In the genomic region with DNA sequence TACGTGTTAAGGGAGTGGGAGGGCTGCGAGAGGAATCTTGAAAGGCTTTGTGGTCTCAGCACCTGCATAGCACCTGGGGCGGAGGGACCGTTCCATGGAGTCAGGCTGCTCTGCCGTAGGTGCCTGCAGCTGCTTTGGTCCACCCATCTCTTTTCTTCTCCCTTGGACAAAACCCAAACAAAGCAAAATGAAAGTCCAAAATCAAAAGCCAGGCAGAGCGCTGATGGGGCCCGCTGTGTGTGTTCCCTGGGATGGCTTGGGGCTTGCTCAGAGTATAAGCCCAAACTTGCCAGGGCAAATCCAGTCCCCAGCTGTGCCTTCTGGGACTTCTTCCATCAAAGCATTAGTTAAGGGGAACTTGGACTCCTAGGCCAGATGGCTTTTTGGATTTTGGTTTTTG, we compare ENCODE assay signal across 29 mouse cellular contexts.
DNase-seq lines count a peak whose midpoint lies in the region; ATAC-seq lines count a peak whose summit lies in the region.
"Had no signal": no experiment of that assay in that cellular context is flagged by ENCODE, and none has a peak within 500 bp of the region (broad histone marks: within the 10 kb centered on the region; RNA-seq: fewer than 3 reads in every experiment).

No protein-coding gene starts in this region.

- ATAC-seq in limb, embryonic 15.5 days (ENCODE audit: insufficient number of reproducible peaks, low FRiP score, low TSS enrichment, low read depth) = no peak
- ATAC-seq in embryonic facial prominence, embryonic 13.5 days (ENCODE audit: insufficient number of reproducible peaks, insufficient read depth, low FRiP score, low TSS enrichment, low read depth) = 0 out of 2 replicates have a peak, but pooled peaks have one; percentile 35
- ATAC-seq: forebrain, embryonic 14.5 days; inflammation-experienced regulatory T-cells, adult 6 months; liver, embryonic 12.5 days; liver, postnatal 0 days had no signal

- no peaks in the 10 kb centered on the region for H3K27me3 ChIP-seq in limb, embryonic 15.5 days
- no peaks in the 10 kb centered on the region for H3K27me3 ChIP-seq in limb, embryonic 10.5 days (ENCODE audit: low read depth, poor library complexity, severe bottlenecking)
- no peaks in the 10 kb centered on the region for H3K27me3 ChIP-seq in embryonic facial prominence, embryonic 13.5 days
- H3K27me3 ChIP-seq: embryonic facial prominence, embryonic 15.5 days; heart, embryonic 12.5 days; hindbrain, embryonic 15.5 days; liver, embryonic 12.5 days; megakaryocyte, embryonic 14.5 days; midbrain, embryonic 12.5 days; neural tube, embryonic 12.5 days had no signal

- peak overlapping the region; percentile 33; the same call in 1 of the 2 replicates for H3K27ac ChIP-seq in limb, embryonic 15.5 days
- no peak overlapping the region for H3K27ac ChIP-seq in limb, embryonic 10.5 days
- peak overlapping the region; percentile 12; the same call in 1 of the 2 replicates for H3K27ac ChIP-seq in embryonic facial prominence, embryonic 13.5 days
- H3K27ac ChIP-seq: heart, adult 2 months; hindbrain, embryonic 15.5 days; left cerebral cortex, adult 2 months; limb, embryonic 13.5 days; liver, embryonic 12.5 days; midbrain, embryonic 12.5 days; neural tube, embryonic 12.5 days had no signal

- peaks cover 22% of the 10 kb centered on the region for H3K4me1 ChIP-seq in limb, embryonic 15.5 days
- H3K4me1 ChIP-seq in limb, embryonic 10.5 days = peaks cover 11% of the 10 kb centered on the region
- peaks cover 15% of the 10 kb centered on the region for H3K4me1 ChIP-seq in embryonic facial prominence, embryonic 13.5 days
- H3K4me1 ChIP-seq: neural tube, embryonic 12.5 days had no signal

- no peaks in the 10 kb centered on the region for H3K36me3 ChIP-seq in limb, embryonic 15.5 days
- no peaks in the 10 kb centered on the region for H3K36me3 ChIP-seq in limb, embryonic 10.5 days
- no peaks in the 10 kb centered on the region for H3K36me3 ChIP-seq in embryonic facial prominence, embryonic 13.5 days
- H3K36me3 ChIP-seq: embryonic facial prominence, embryonic 15.5 days; heart, embryonic 12.5 days; hindbrain, embryonic 15.5 days; midbrain, embryonic 12.5 days; neural tube, embryonic 12.5 days had no signal

- no peak overlapping the region for H3K4me3 ChIP-seq in limb, embryonic 15.5 days
- H3K4me3 ChIP-seq in limb, embryonic 10.5 days = no peak overlapping the region
- no peak overlapping the region for H3K4me3 ChIP-seq in embryonic facial prominence, embryonic 13.5 days
- H3K4me3 ChIP-seq: embryonic facial prominence, embryonic 15.5 days; heart, adult 2 months; heart, embryonic 12.5 days; hindbrain, embryonic 15.5 days; left cerebral cortex, adult 2 months; limb, embryonic 13.5 days; liver, embryonic 12.5 days; megakaryocyte, embryonic 14.5 days; midbrain, embryonic 12.5 days; myocyte; neural tube, embryonic 12.5 days had no signal

- no peak overlapping the region for H3K9ac ChIP-seq in limb, embryonic 15.5 days
- no peak overlapping the region for H3K9ac ChIP-seq in embryonic facial prominence, embryonic 13.5 days
- H3K9ac ChIP-seq: embryonic facial prominence, embryonic 15.5 days; heart, embryonic 12.5 days; hindbrain, embryonic 15.5 days; limb, embryonic 13.5 days; liver, embryonic 12.5 days; liver, postnatal 0 days; midbrain, embryonic 12.5 days; neural tube, embryonic 12.5 days had no signal

- no peak overlapping the region for H3K4me2 ChIP-seq in limb, embryonic 15.5 days
- H3K4me2 ChIP-seq in embryonic facial prominence, embryonic 13.5 days = no peak overlapping the region
- H3K4me2 ChIP-seq: embryonic facial prominence, embryonic 15.5 days; heart, embryonic 12.5 days; hindbrain, embryonic 15.5 days; limb, embryonic 13.5 days; liver, embryonic 12.5 days; midbrain, embryonic 12.5 days; neural tube, embryonic 12.5 days had no signal

- DNase-seq in limb, embryonic 10.5 days (ENCODE audit: low spot score) = no peak
- DNase-seq in Muller cell, postnatal 12 days (ENCODE audit: inconsistent ontology term) = peak; percentile 41
- peak; percentile 19 for DNase-seq in skeletal muscle tissue, adult 2 months (ENCODE audit: low read depth, low spot score)
- DNase-seq in heart, postnatal 14 days = no peak
- DNase-seq: adrenal gland, postnatal 10 days; B cell, adult 2 months; cerebellum, adult 11 months; cerebellum, adult 9-10 months; cerebellum, postnatal 36 days; heart, adult 2 months; kidney, postnatal 14 days; liver, postnatal 0 days; lung, postnatal 36 days; right cerebral cortex, adult 18-20 months; right cerebral cortex, postnatal 4 days had no signal

- no peaks in the 10 kb centered on the region for H3K9me3 ChIP-seq in limb, embryonic 15.5 days
- H3K9me3 ChIP-seq in limb, embryonic 10.5 days (replicated peaks) = no peaks in the 10 kb centered on the region
- no peaks in the 10 kb centered on the region for H3K9me3 ChIP-seq in embryonic facial prominence, embryonic 13.5 days
- H3K9me3 ChIP-seq: embryonic facial prominence, embryonic 15.5 days; heart, embryonic 12.5 days; hindbrain, embryonic 15.5 days; limb, embryonic 13.5 days; liver, embryonic 12.5 days; megakaryocyte, embryonic 14.5 days; midbrain, embryonic 12.5 days; neural tube, embryonic 12.5 days had no signal

- WGBS in limb, embryonic 15.5 days = 47% methylated on average over 7 of the region's 7 CpGs
- 79% methylated on average over 7 of the region's 7 CpGs for WGBS in limb, embryonic 10.5 days
- 67% methylated on average over 7 of the region's 7 CpGs for WGBS in embryonic facial prominence, embryonic 13.5 days

- intact Hi-C loops in heart, postnatal 14 days (cut with DNase I) = no loop called here

Comparison
In these comparisons a context has a peak if more than half of its experiments do, and no peak if none do; other contexts are left out.
1. DNase-seq: peak in Muller cell, postnatal 12 days (single experiment) and skeletal muscle tissue, adult 2 months (single experiment); none in limb, embryonic 10.5 days (single experiment) and heart, postnatal 14 days (0 of 2).